Mouse (Mus musculus) gastrocnemius, postnatal 25 days (tissue): ENCODE data around the gene Gm10277. TPM values are rescaled to one million over a fixed set of nuclear protein-coding genes. Genes with fewer than 3 reads are reported as not detected.

ENCODE experiments used
- total RNA-seq, 2 experiments: library from RNA; stranded (reverse); gene quantifications; 1 replicate in 1 of 2; 2 replicates in 1 of 2; pipeline ENCODE4 v1.2.3; 2021

The Gm10277 gene
- total RNA-seq, 2 experiments from 2014 or later = not detected

Other genes starting within 250 kb of the Gm10277 start
- 10 to 100 TPM; 35.5 to 36.1 TPM for gene Taok1, start 179.9 kb downstream of the Gm10277 start, total RNA-seq
- gene Nufip2, start 101.6 kb downstream of the Gm10277 start, total RNA-seq = 10 to 100 TPM; 34.7 to 37.3 TPM
- not detected for gene Cryba1, start 62.5 kb downstream of the Gm10277 start, total RNA-seq
- 100 to 1,000 TPM; 329 to 377 TPM for gene Myo18a, start 24.5 kb downstream of the Gm10277 start, total RNA-seq
- gene Pipox, start 106.3 kb upstream of the Gm10277 start, total RNA-seq = under 1 TPM in 1 of 2 experiments, not detected in 1; 0.16 TPM
- gene Sez6, start 143.1 kb upstream of the Gm10277 start, total RNA-seq = under 1 TPM in 1 of 2 experiments, not detected in 1; 0.16 TPM
- gene Phf12, start 195.0 kb upstream of the Gm10277 start, total RNA-seq = 10 to 100 TPM; 14.2 to 18.2 TPM
- gene Dhrs13, start 244.5 kb upstream of the Gm10277 start, total RNA-seq = 1 to 10 TPM in 1 of 2 experiments, under 1 TPM in 1; 0.59 to 1.1 TPM